Mouse (Mus musculus): ENCODE measurements around the gene Rnft1.
"Not testable (repeated sequence)": the region's sequence is repeated elsewhere in the genome, so short reads cannot be mapped to it uniquely, and the experiment has no call there.

The Rnft1 gene

DNA sequence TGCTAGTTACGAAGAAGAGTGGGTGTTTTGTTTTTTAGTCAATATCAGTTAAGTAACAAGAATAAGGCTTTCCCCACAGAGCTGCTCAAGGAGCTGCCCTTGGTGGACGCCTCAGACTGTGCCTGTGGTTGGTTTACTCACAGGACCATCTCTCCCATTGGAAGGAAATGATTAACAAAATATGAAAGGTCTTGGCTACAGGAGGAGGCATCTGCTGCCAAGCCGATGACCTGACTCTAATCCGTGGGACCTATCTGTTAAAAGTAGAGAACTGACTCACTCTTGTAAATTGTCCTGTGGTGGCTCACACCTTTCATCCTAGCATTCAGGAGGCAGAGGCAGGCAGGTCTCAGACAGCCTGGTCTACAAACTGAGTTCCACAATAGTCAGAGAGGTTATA, 43.1 kb downstream of the Rnft1 start:
- DNase-seq = no peak

DNA sequence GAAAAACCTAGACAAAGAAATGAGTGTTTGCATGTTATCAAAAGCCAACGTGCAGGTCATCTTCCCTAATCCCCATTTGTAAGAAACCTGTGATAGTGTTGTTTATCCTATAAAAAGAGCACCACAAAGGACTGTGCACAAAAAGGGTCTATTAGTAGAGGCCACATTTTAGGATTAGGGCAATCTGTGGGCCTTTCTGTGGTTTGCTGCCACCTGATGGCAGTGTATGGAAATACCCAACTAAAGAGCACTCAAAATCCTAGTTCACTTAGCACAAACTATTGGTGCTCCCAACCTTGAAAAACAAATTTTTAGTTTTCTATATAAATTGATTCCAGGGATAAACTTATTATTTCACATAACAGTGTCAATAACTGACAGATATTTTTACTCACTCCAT, 48.4 kb downstream of the Rnft1 start:
- DNase-seq = peak; percentile 47

DNA sequence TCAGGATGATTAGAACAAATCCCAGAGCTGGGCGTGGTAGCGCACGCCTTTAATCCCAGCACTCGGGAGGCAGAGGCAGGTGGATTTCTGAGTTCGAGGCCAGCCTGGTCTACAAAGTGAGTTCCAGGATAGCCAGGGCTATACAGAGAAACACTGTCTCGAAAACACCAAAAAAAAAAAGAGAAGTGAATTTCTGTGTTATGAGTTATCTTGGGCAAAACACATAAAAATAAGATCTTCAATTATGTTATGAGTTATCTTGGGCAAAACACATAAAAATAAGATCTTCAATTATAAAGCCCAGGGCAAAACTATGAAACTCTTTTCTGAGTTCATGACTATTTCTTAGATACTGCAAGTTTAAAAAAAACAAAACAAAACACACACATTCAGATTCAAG, 48.8 kb downstream of the Rnft1 start:
- not testable (repeated sequence) for DNase-seq

DNA sequence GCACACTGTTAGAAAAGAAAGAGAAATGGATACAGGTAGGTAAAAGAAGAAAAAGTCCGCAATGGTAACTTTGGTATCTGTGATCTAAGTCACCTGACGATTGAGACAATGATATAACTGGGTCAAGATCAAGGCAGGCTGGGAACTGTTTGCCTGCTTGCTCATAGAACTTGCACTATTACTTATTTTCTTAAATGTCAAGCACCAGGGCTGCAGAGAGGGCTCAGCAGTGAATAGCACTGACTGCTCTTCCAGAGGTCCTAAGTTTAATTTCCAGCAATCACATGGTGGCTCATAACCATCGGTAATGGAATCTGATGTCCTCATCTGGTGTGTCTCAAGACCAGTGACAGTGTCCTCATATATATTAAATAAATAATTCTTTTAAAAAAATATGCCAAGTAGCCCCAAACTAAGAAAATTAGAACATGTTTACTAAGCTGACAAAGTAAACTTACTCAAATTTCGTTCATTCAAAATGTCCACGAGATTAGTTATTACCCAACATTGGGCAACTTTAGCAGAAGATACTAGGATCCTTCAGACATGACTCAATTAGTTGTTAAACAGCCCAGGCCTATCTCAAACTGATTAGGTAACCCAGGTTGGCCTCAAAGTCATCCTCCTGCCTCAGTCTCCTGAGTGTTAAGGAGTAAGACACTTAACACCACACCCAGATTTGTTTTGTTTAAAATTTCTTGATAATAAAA, 49.9 kb downstream of the Rnft1 start:
- no peak for DNase-seq

DNA sequence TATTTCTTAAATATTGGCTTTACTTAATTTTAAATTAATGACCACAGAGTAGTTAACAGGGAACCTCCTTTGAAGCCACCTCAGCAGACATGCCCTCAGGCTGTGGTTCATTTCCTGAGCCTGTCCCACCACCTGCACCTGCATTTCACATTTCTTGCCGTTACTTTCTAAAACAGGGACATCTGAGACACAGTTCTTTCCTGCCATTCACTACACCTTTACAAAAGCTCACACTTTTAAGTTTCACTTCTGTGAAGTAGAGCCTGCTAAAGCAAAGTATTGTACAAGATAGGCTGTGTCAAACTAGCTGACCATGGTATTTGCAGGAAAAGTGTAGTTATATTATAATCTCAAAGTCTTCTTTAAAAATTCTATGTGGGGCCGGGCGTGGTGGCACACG, 54.3 kb downstream of the Rnft1 start:
- DNase-seq = no peak

DNA sequence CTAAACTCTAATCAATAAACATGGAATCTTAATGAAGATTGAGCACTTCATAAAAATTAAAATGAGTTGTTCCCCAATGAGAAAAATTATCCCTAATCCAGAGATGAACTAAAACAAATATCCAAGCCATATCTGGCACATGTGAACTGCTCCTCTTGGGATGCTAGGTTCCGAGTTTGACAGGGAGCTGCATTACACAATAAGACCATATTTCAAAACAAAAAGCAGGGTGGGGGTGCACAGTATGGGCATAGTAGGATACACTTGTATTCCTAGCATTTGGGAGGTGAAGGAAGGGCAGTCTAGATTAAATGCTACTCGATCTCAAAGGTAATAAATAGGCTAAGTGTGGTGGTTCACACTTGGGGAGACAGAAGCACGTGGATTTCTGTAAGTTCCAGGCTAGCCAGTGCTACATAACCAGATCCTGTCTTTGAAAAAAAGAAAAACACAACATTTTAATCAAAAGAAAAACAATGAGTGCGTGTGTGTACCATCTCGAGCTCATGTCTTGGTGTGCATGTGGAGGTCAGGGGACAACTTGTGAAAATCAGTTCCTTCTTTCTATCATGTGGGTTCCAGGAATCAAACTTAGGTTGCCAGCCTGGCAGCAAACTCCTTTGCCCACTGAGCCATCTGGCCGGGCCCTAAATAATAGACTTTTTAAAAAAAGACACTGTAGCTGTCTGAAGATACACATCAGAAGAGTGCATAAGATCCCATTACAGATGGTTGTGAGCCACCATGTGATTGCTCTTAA, 55.4 kb downstream of the Rnft1 start:
- no peak for DNase-seq

DNA sequence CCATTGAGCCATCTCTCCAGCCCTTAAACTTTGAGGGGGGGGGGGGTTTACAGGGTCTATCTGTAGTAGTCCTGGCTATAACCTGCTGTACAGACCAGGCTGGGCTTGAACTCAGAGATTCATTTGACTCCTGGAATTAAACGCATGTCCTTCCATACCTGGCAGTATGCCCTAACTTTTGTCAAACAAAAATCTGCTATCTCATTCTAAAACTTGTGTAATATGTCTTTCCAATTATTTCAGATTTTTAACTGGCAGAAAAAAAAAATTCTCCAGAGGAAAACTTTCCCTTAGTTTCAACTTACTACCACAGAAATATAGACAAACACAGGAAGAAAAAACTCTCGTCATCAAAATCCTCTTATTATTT, 56.0 kb downstream of the Rnft1 start:
- no peak for DNase-seq

DNA sequence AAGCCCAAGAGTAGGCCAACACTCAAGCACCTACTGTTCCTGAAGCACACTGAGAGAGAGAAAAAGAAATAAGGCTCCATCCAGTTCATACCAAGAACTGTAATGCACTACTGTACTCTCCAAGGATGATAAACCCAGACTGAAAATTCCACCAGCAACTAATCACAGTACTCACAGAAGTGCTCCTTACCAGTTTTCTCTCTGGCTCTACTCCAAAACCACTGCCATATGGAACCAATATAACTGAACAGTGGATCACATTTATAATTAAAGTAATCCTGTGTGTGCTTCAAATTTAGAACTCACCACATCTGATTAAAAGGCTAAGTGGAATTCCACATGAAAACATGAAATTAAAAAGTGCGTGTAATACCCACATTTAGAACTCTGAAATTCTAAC, 58.4 kb downstream of the Rnft1 start:
- DNase-seq = no peak

DNA sequence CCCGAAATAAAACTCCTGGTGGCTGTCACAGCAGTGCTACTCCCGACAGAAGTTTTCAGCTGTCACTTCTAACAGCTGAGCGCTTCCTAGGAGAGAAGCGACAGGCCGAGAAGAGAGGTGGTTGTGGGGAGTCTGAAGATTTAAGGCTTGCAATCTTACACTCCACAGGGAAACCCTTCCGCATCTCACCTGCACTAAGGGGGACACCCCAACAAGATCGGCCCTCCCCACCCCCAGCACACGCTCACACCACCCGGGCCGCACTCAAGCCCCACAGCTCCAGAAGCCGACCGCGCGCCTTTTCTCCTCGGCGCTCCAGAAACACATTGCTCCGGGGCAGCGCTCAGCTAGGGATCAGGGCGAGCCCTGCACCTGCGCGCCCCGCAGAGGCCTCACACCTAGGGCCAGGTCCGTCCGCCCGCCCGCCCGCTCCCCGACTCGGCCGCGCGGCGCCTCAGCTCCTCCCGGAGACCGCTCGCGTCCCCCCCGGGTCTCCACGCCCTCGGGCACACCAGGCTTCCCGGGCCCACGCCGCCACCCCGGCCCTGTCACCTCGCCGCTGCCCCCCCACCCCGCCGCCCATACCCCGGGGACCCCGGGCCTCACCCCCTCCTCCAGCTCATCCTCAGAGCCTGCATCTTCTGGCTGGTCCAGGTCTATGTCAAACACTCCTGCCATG, 59.6 kb downstream of the Rnft1 start:
- DNase-seq = peak; percentile 34

DNA sequence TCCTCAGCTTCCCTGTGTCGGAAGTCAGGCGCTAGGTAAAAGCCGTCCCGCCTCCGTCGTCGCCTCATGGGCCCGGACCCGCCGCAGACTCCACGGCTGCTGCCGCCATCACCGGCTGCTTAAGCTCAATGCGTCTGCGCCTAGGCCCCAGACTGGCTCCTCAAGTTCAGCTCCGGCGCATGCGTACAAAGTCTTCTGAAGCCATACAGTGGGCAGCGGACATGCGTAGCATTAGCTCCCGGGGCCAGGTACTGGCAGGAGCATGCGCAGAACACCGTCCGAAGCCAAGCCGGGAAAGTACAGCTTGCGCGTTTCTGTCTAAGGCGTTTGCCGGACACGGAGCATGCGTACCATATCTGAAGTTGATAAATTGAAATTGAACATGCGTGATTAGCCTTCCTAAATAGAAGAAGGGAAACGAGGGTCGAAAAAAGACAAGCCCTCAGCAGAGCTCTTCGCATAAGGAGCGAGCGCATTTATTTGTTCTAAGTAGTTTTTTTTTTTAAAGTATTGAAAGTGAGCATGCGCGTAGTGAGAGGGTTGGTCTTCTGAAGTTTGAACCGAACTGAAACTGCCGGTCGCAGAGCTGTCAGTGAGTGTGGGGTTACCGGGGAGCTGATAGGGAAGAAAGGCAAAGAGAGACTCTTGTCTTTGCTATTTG, 60.3 kb downstream of the Rnft1 start, which contains the start of the genes Rps6kb1 and Tubd1:
Gene Rps6kb1, minus strand, starts transcription at position 167 of the 661 bp plus-strand sequence.
Gene Tubd1, plus strand, starts transcription at position 353 of the 661 bp plus-strand sequence.
- DNase-seq = peak; percentile 100

DNA sequence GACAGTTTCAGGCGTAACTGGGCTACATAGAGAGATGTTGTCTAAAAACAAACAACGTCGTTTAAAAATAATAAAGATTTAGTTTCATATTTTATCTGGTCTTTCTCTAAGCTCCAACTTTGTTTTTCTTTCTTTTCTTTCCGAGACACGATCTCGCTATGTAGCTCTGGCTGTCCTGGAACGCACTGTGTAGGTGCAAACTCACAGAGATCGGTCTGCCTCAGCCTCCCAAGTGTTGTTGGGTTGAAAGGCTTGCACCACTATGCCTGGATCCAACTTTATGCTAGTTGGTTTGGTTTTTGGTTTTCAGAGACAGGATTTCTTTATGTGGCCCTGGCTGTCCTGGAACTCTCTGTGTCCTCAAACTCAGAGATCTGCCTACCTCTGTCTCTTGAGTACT, 61.1 kb downstream of the Rnft1 start:
- no peak for DNase-seq

DNA sequence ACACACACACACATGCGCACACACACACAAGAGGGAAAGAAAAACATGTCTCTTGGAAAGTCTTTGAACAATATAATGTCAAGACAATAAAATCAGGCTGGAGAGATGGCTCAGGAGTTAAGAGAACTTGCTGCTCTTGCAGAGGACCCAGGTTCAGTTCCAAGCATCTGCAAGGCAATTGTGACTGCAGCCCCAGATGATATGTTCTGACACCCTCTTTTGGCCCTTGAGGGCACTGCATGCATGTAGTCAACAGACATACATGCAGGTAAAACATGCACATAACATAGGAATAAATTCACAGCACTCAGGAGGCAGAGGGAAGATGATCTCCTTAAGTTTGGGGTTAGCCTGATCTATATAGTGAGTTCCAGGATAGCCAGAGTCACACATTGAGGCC, 63.0 kb downstream of the Rnft1 start:
- DNase-seq = no peak
